Mouse (Mus musculus) central nervous system, embryonic 11.5 days (tissue): ENCODE measurements around the gene Smarcd3. TPM values are rescaled to one million over a fixed set of nuclear protein-coding genes. Genes with fewer than 3 reads are reported as not detected.

Experiments
- polyA plus RNA-seq: library from polyadenylated mRNA; depleted of rRNA; stranded (reverse); fragments of >200 nt; gene quantifications from 2 replicates; pipeline ENCODE4 v1.2.3, GENCODE M21; 2012; rRNA removed

The Smarcd3 gene
- 71.6 and 79.7 TPM in 2 replicates for polyA plus RNA-seq

GRCm38 (mm10) chr5:24623986-24624821, at the start of gene Smarcd3:
Gene Smarcd3, minus strand, starts transcription at chr5:24624411.

GRCm38 (mm10) chr5:24586547-24587199, 37.5 kb downstream of the Smarcd3 start, which contains the start of gene Chpf2:
Gene Chpf2, plus strand, starts transcription at chr5:24586741.

GRCm38 (mm10) chr5:24577183-24577929, 46.9 kb downstream of the Smarcd3 start, which contains the start of gene Abcf2:
Gene Abcf2, minus strand, starts transcription at chr5:24577467.

GRCm38 (mm10) chr5:24556709-24557108, 67.5 kb downstream of the Smarcd3 start, which contains the start of gene 4931409K22Rik:
Gene 4931409K22Rik, minus strand, starts transcription at chr5:24556809.

Other genes with a start within 250 kb of the Smarcd3 start
- 0.38 and 0.76 TPM in 2 replicates for gene Atg9b, start 232.3 kb downstream of the Smarcd3 start, polyA plus RNA-seq
- 38.0 and 40.4 TPM in 2 replicates for gene Abcb8, start 230.7 kb downstream of the Smarcd3 start, polyA plus RNA-seq
- gene Asic3, start 211.0 kb downstream of the Smarcd3 start, polyA plus RNA-seq: 0.61 and 2.1 TPM in 2 replicates
- gene Cdk5, start 200.9 kb downstream of the Smarcd3 start, polyA plus RNA-seq: 80.4 and 94.6 TPM in 2 replicates
- 42.8 and 52.9 TPM in 2 replicates for gene Slc4a2, start 200.6 kb downstream of the Smarcd3 start, polyA plus RNA-seq
- 105 and 166 TPM in 2 replicates for gene Fastk, start 179.1 kb downstream of the Smarcd3 start, polyA plus RNA-seq
- gene Tmub1, start 176.6 kb downstream of the Smarcd3 start, polyA plus RNA-seq: 20.9 and 24.5 TPM in 2 replicates
- 123 and 155 TPM in 2 replicates for gene Agap3, start 172.2 kb downstream of the Smarcd3 start, polyA plus RNA-seq
- 0.43 and 0.80 TPM in 2 replicates for gene Gbx1, start 97.2 kb downstream of the Smarcd3 start, polyA plus RNA-seq
- 0.36 and 0.98 TPM in 2 replicates for gene Asb10, start 83.4 kb downstream of the Smarcd3 start, polyA plus RNA-seq
- 0.14 and 0.21 TPM in 2 replicates for gene 4931409K22Rik, start 67.6 kb downstream of the Smarcd3 start, polyA plus RNA-seq
- gene Abcf2, start 46.9 kb downstream of the Smarcd3 start, polyA plus RNA-seq: 92.7 and 95.7 TPM in 2 replicates
- gene Chpf2, start 37.7 kb downstream of the Smarcd3 start, polyA plus RNA-seq: 20.2 and 22.1 TPM in 2 replicates
- gene Nub1, start 61.1 kb upstream of the Smarcd3 start, polyA plus RNA-seq: 35.8 and 38.3 TPM in 2 replicates
- gene Wdr86, start 106.3 kb upstream of the Smarcd3 start, polyA plus RNA-seq: 16.0 and 41.0 TPM in 2 replicates
- gene Crygn, start 133.6 kb upstream of the Smarcd3 start, polyA plus RNA-seq: 0.11 and 0.13 TPM in 2 replicates
- gene Rheb, start 218.2 kb upstream of the Smarcd3 start, polyA plus RNA-seq: 78.8 and 91.4 TPM in 2 replicates